Mouse (Mus musculus) liver, embryonic 14 days (tissue): Measurements from ENCODE around the gene Cd2ap. TPM values are rescaled to one million over a fixed set of nuclear protein-coding genes. Genes with fewer than 3 reads are reported as not detected.

ENCODE experiments used
- polyA plus RNA-seq: library from polyadenylated mRNA; depleted of rRNA; stranded (reverse); fragments of >200 nt; gene quantifications from 2 replicates; pipeline ENCODE4 v1.2.3, GENCODE M21; 2012; rRNA removed

The Cd2ap gene
- polyA plus RNA-seq, result 9.5 and 10.2 TPM in 2 replicates

DNA sequence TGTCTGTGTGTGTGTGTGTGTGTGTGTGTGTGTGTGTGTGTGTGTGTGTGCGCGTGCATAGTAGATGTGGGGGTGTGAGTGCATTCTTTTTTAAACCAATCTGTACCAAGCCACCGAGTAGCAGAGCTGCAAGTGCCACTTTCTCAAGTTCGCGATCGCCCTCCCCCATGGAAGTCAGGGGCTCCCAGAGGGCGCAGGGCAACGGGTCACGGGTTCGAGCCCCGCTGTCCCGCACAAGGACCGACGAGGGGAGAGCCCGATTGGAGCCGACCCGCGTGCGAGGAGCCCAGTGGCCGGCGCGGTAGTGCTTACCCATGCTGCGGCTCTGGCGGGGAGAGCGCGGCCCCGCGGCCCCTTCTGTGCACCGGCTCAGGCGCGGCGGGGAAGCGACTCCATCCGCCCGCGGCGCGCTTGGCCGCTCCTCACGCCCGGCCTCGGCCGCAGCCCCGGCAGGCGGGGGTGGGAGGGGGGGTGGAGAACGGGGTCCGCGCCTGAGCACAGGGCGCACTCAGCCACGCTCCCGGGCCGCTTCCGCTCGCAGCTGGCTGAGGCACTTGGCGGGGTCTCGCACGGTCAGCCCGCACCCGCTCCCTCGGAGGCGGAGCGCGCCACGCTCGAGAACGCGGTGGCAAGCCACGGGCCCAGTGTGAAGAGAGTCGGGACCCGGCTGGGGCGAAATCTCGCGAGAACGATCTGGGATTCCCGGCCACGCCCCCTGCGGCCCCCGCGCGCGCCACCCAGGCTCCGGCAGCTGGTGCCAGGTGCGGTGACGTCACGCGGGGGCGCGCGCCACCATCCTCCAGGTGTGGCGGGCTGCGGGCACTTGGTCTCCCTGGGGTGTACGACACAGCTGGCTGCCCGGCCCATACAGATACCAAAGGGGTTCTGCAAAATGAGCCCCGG is at the start of gene Cd2ap:
TSS of gene Cd2ap (minus strand) at position 665 of the 903 bp plus-strand sequence.

Other genes with a start within 250 kb of the Cd2ap start
- gene Adgrf4, start 184.4 kb downstream of the Cd2ap start, polyA plus RNA-seq, result 0.06 TPM in 1 of 2 replicates, not detected in the other
- gene Adgrf2, start 134.5 kb downstream of the Cd2ap start, polyA plus RNA-seq, result 0.02 TPM in 1 of 2 replicates, not detected in the other
- gene Tnfrsf21, start 139.9 kb upstream of the Cd2ap start, polyA plus RNA-seq, result 15.0 and 17.2 TPM in 2 replicates